Mouse (Mus musculus) mesoderm, embryonic 11.5 days (tissue): ENCODE measurements around the gene Upk3b.

Experiments
- DNase-seq: peaks from one replicate; pipeline ENCODE4 v3.0.0-alpha.2; 2012; ENCODE audit warnings: low read depth, low spot score

The Upk3b gene

GRCm38 (mm10) chr5:136073526-136073925, 35.2 kb downstream of the Upk3b start:
- no peak for DNase-seq

GRCm38 (mm10) chr5:136075076-136075475, 36.8 kb downstream of the Upk3b start:
- no peak for DNase-seq

GRCm38 (mm10) chr5:136076284-136076683, 38.0 kb downstream of the Upk3b start:
- DNase-seq: no peak

GRCm38 (mm10) chr5:136077001-136077550, 38.8 kb downstream of the Upk3b start:
- DNase-seq: no peak

- no peak for DNase-seq
Observed at GRCm38 (mm10) chr5:136078136-136078535, 39.8 kb downstream of the Upk3b start.

- DNase-seq: no peak
Observed at GRCm38 (mm10) chr5:136082345-136082744, 44.0 kb downstream of the Upk3b start.

- peak; percentile 97 for DNase-seq
Observed at GRCm38 (mm10) chr5:136083669-136084107, 45.4 kb downstream of the Upk3b start, which contains the start of gene Rasa4. Rasa4 (plus strand) TSS chr5:136083916.

GRCm38 (mm10) chr5:136084144-136084881, 46.0 kb downstream of the Upk3b start:
- no peak for DNase-seq

GRCm38 (mm10) chr5:136084891-136085651, 46.8 kb downstream of the Upk3b start:
- DNase-seq: peak; percentile 59

- DNase-seq: no peak
Observed at GRCm38 (mm10) chr5:136086290-136086689, 48.0 kb downstream of the Upk3b start.

- no peak for DNase-seq
Observed at GRCm38 (mm10) chr5:136088821-136089575, 50.7 kb downstream of the Upk3b start.

- no peak for DNase-seq
Observed at GRCm38 (mm10) chr5:136091927-136092326, 53.6 kb downstream of the Upk3b start.

- no peak for DNase-seq
Observed at GRCm38 (mm10) chr5:136094249-136095010, 56.1 kb downstream of the Upk3b start.

- DNase-seq: no peak
Observed at GRCm38 (mm10) chr5:136095089-136095488, 56.8 kb downstream of the Upk3b start.
